In genomic region chr1:133385506-133385905, GRCm38 (mm10) we compare ENCODE assay signal across 9 mouse cellular contexts. TPM values are rescaled to one million over a fixed set of nuclear protein-coding genes. Genes with fewer than 3 reads are reported as not detected.
A peak's percentile ranks its signal among the peaks of the same experiment; 100 is the strongest.
DNase-seq lines count a peak whose midpoint lies in the region; ATAC-seq and TF ChIP-seq lines count a peak whose summit lies in the region.
"Had no signal": no experiment of that assay in that cellular context is flagged by ENCODE, and none has a peak within 500 bp of the region (broad histone marks: within the 10 kb centered on the region; RNA-seq: fewer than 3 reads in every experiment).

No protein-coding gene starts in this region.

- 40% methylated on average over 9 of the region's 9 CpGs for WGBS in kidney, embryonic 15.5 days
- WGBS in hindbrain, embryonic 11.5 days: 42% methylated on average over 9 of the region's 9 CpGs
- 42% methylated on average over 9 of the region's 9 CpGs for WGBS in spleen, adult 2 months

- peaks cover 11% of the 10 kb centered on the region for H3K4me1 ChIP-seq in kidney, embryonic 15.5 days
- peaks cover 5% of the 10 kb centered on the region; the same call in 1 of the 2 replicates for H3K4me1 ChIP-seq in hindbrain, embryonic 11.5 days (replicated peaks; ENCODE audit: control insufficient read depth, insufficient read depth, low read length)
- H3K4me1 ChIP-seq in spleen, adult 2 months (ENCODE audit: control insufficient read depth, insufficient read depth, insufficient read length): peaks cover 4% of the 10 kb centered on the region; the same call in 1 of the 2 replicates

- H3K9me3 ChIP-seq in kidney, embryonic 15.5 days (replicated peaks): no peaks in the 10 kb centered on the region
- H3K9me3 ChIP-seq in hindbrain, embryonic 11.5 days (ENCODE audit: control insufficient read depth, low read length): no peaks in the 10 kb centered on the region
- H3K9me3 ChIP-seq: stomach, embryonic 15.5 days had no signal

- ATAC-seq in kidney, embryonic 15.5 days (replicated peaks; ENCODE audit: low FRiP score): no peak
- peak; percentile 43 for ATAC-seq in hindbrain, embryonic 11.5 days (ENCODE audit: low FRiP score)
- ATAC-seq in megakaryocyte progenitor cell, adult 5-6 weeks (replicated peaks; ENCODE audit: poor library complexity): peak; percentile 87

- H3K4me3 ChIP-seq in kidney, embryonic 15.5 days (replicated peaks): no peak overlapping the region
- no peak overlapping the region for H3K4me3 ChIP-seq in hindbrain, embryonic 11.5 days (ENCODE audit: low read depth, low read length)
- H3K4me3 ChIP-seq in left cerebral cortex, adult 2 months: no peak overlapping the region
- no peak overlapping the region for H3K4me3 ChIP-seq in spleen, adult 2 months (ENCODE audit: extremely low read depth, insufficient read depth, insufficient read length)
- H3K4me3 ChIP-seq: stomach, embryonic 15.5 days had no signal

- no peaks in the 10 kb centered on the region for H3K27me3 ChIP-seq in kidney, embryonic 15.5 days
- no peaks in the 10 kb centered on the region for H3K27me3 ChIP-seq in hindbrain, embryonic 11.5 days (ENCODE audit: control insufficient read depth, insufficient read depth, low read length)
- no peaks in the 10 kb centered on the region for H3K27me3 ChIP-seq in spleen, adult 2 months (ENCODE audit: control insufficient read depth, insufficient read depth, low read length)
- H3K27me3 ChIP-seq: stomach, embryonic 15.5 days had no signal

- H3K27ac ChIP-seq in kidney, embryonic 15.5 days: no peak overlapping the region
- peak overlapping the region; percentile 31; the same call in 1 of the 2 replicates for H3K27ac ChIP-seq in hindbrain, embryonic 11.5 days (ENCODE audit: low read depth, low read length)
- no peak overlapping the region for H3K27ac ChIP-seq in left cerebral cortex, adult 2 months
- H3K27ac ChIP-seq in spleen, adult 2 months (ENCODE audit: insufficient read depth, low read length): no peak overlapping the region
- H3K27ac ChIP-seq: stomach, embryonic 15.5 days had no signal

- peaks cover 77% of the 10 kb centered on the region for H3K36me3 ChIP-seq in kidney, embryonic 15.5 days
- H3K36me3 ChIP-seq in hindbrain, embryonic 11.5 days (ENCODE audit: control insufficient read depth, insufficient read depth, low read length): peaks cover 2% of the 10 kb centered on the region; the same call in 1 of the 2 replicates
- H3K36me3 ChIP-seq in spleen, adult 2 months (ENCODE audit: control insufficient read depth, insufficient read depth, low read length): no peaks in the 10 kb centered on the region

- no peak overlapping the region for H3K9ac ChIP-seq in kidney, embryonic 15.5 days
- H3K9ac ChIP-seq in hindbrain, embryonic 11.5 days (ENCODE audit: low read depth, low read length): peak overlapping the region; percentile 50; the same call in 1 of the 2 replicates
- H3K9ac ChIP-seq: stomach, embryonic 15.5 days had no signal

- DNase-seq in kidney, adult 11 months: peak; percentile 77
- peak; percentile 56 for DNase-seq in c-Kit-positive CD71-positive TER-119-positive erythroid progenitor cells, embryonic 14.5 days (ENCODE audit: low spot score)
- DNase-seq in forelimb bud, embryonic 11.5 days (ENCODE audit: low read depth, low spot score): peak; percentile 78
- peak; percentile 90 for DNase-seq in hindbrain, embryonic 11.5 days (ENCODE audit: low spot score)
- DNase-seq in left cerebral cortex, adult 2 months (ENCODE audit: extremely low spot score in 1 of 2, low spot score in 2 of 2): peak in 1 of 2 experiments; percentile 63
- DNase-seq in spleen, adult 2 months (ENCODE audit: low read depth in 1 of 2, low spot score in 2 of 2): peak; percentile 25 to 67

- no peak overlapping the region for H3K4me2 ChIP-seq in kidney, embryonic 15.5 days
- H3K4me2 ChIP-seq in hindbrain, embryonic 11.5 days (replicated peaks; ENCODE audit: low read depth, low read length): peak overlapping the region; percentile 2; the same call in 1 of the 2 replicates
- H3K4me2 ChIP-seq: stomach, embryonic 15.5 days had no signal

- peak; percentile 79 for TF ChIP-seq CTCF in left cerebral cortex, adult 2 months (IDR thresholded peaks at IDR 0.05)
- peak; percentile 72; the same call in 1 of the 2 replicates for TF ChIP-seq CTCF in spleen, adult 2 months (IDR thresholded peaks at IDR 0.05; ENCODE audit: extremely low read depth, insufficient read depth, insufficient read length, insufficient replicate concordance)

- intact Hi-C loops in left cerebral cortex, adult 2 months (cut with DNase I): loop anchor here (1.0 kb wide), 1 partner anchor 38 kb away; no protein-coding TSS in a partner anchor

- TF ChIP-seq POLR2A in spleen, adult 2 months (IDR thresholded peaks at IDR 0.05; ENCODE audit: low read depth, low read length): no peak

RNA-seq across cellular contexts. Expression of gene Etnk2, which starts 22.1 kb away (rescaled TPM):
- polyA plus RNA-seq in kidney, embryonic 15.5 days (2015; fragmentation: Nextera tagmentation; extraction: Ambion mirVana): 3.3 and 4.0 TPM in 2 replicates
- polyA plus RNA-seq in hindbrain, embryonic 11.5 days (2014; fragmentation: Nextera tagmentation; extraction: Ambion mirVana): 2.9 and 3.1 TPM in 2 replicates
- 10 to 100 TPM; 12.4 to 14.6 TPM for total RNA-seq in left cerebral cortex, adult 2 months (2021)
- not detected in 2 replicates for total RNA-seq in megakaryocyte progenitor cell, adult 5-6 weeks (2015)
- not detected in 2 replicates for total RNA-seq in megakaryocyte progenitor cell, adult 5-6 weeks (2017)
- 0.20 and 0.22 TPM in 2 replicates for polyA plus RNA-seq in spleen, adult 2 months (2012; rRNA removed)

RNA-seq across cellular contexts. Expression of gene Ren1, which starts 35.2 kb away (rescaled TPM):
- 251 and 332 TPM in 2 replicates for polyA plus RNA-seq in kidney, embryonic 15.5 days (2015; fragmentation: Nextera tagmentation; extraction: Ambion mirVana)
- polyA plus RNA-seq in hindbrain, embryonic 11.5 days (2014; fragmentation: Nextera tagmentation; extraction: Ambion mirVana): 0.70 and 1.2 TPM in 2 replicates
- total RNA-seq in left cerebral cortex, adult 2 months (2021): not detected
- not detected in 2 replicates for total RNA-seq in megakaryocyte progenitor cell, adult 5-6 weeks (2015)
- not detected in 2 replicates for total RNA-seq in megakaryocyte progenitor cell, adult 5-6 weeks (2017)
- 0.66 TPM in 1 of 2 replicates, not detected in the other for polyA plus RNA-seq in spleen, adult 2 months (2012; rRNA removed)

RNA-seq across cellular contexts. Expression of gene Sox13, which starts 38.7 kb away (rescaled TPM):
- 15.0 and 16.2 TPM in 2 replicates for polyA plus RNA-seq in kidney, embryonic 15.5 days (2015; fragmentation: Nextera tagmentation; extraction: Ambion mirVana)
- 12.5 and 15.9 TPM in 2 replicates for polyA plus RNA-seq in hindbrain, embryonic 11.5 days (2014; fragmentation: Nextera tagmentation; extraction: Ambion mirVana)
- total RNA-seq in left cerebral cortex, adult 2 months (2021): 1 to 10 TPM; 8.9 to 9.3 TPM
- total RNA-seq in megakaryocyte progenitor cell, adult 5-6 weeks (2015): 3.5 and 3.8 TPM in 2 replicates
- 0.98 and 2.2 TPM in 2 replicates for total RNA-seq in megakaryocyte progenitor cell, adult 5-6 weeks (2017)
- polyA plus RNA-seq in spleen, adult 2 months (2012; rRNA removed): 12.4 and 13.6 TPM in 2 replicates

Comparison
In these comparisons a context has a peak if more than half of its experiments do, and no peak if none do; other contexts are left out.
1. RNA of gene Ren1, which starts 35.2 kb away (polyA plus RNA-seq): 251 to 332 TPM in kidney, embryonic 15.5 days; 0.70 to 1.2 TPM in hindbrain, embryonic 11.5 days and 0.66 TPM in spleen, adult 2 months; every median in the first group is over 100 times any median in the second.